Mouse (Mus musculus): ENCODE measurements around the gene Foxn2. TPM values are rescaled to one million over a fixed set of nuclear protein-coding genes. Genes with fewer than 3 reads are reported as not detected.

Gene Foxn2
- polyA plus RNA-seq, 1 experiment from 2014 or later = 8.2 TPM

- H3K27ac ChIP-seq (replicated peaks) = peak within 1 kb of the TSS; percentile 72
- peak within 1 kb of the TSS; percentile 78 for H3K4me2 ChIP-seq
- H3K9ac ChIP-seq = peak within 1 kb of the TSS; percentile 90
- no peaks in the 10 kb centered on the region for H3K9me3 ChIP-seq
- ATAC-seq (ENCODE audit: extremely low read depth, insufficient number of reproducible peaks, low FRiP score, low TSS enrichment) = peak; percentile 94
- peak within 1 kb of the TSS; percentile 79 for H3K4me3 ChIP-seq
- peaks cover 13% of the 10 kb centered on the region for H3K4me1 ChIP-seq
- WGBS = 7% methylated on average over 36 of the region's 49 CpGs
- H3K36me3 ChIP-seq = no peaks in the 10 kb centered on the region
- H3K27me3 ChIP-seq (replicated peaks) = peaks cover 8% of the 10 kb centered on the region
These were observed 89.2 kb downstream of the Foxn2 start, which contains the start of gene Ppp1r21 for GRCm38 (mm10) chr17:88529519-88530235. Ppp1r21 (plus strand) TSS chr17:88530118.

- H3K4me2 ChIP-seq = peak overlapping the region; percentile 78
- H3K4me1 ChIP-seq = peaks cover 13% of the 10 kb centered on the region
- H3K9ac ChIP-seq = peak overlapping the region; percentile 90
- H3K27me3 ChIP-seq (replicated peaks) = peaks cover 2% of the 10 kb centered on the region
- WGBS = 2% methylated on average over 14 of the region's 14 CpGs
- no peaks in the 10 kb centered on the region for H3K9me3 ChIP-seq
- H3K27ac ChIP-seq (replicated peaks) = peak overlapping the region; percentile 72
- no peaks in the 10 kb centered on the region for H3K36me3 ChIP-seq
- peak overlapping the region; percentile 79 for H3K4me3 ChIP-seq
- peak; percentile 59 for ATAC-seq (ENCODE audit: extremely low read depth, insufficient number of reproducible peaks, low FRiP score, low TSS enrichment)
These were observed 89.7 kb downstream of the Foxn2 start for GRCm38 (mm10) chr17:88530236-88530619.

GRCm38 (mm10) chr17:88530667-88531066 is 90.2 kb downstream of the Foxn2 start:
- Histone ChIP-seq H3K9ac (peak overlapping the region; percentile 90), H3K36me3 (no peaks in the 10 kb centered on the region), H3K9me3 (no peaks in the 10 kb centered on the region), H3K4me2 (peak overlapping the region; percentile 78), H3K27me3 (replicated peaks) (no peaks in the 10 kb centered on the region; the same call in 1 of the 2 replicates), H3K27ac (replicated peaks) (peak overlapping the region; percentile 72), H3K4me3 (peak overlapping the region; percentile 79), H3K4me1 (peaks cover 17% of the 10 kb centered on the region)
- 10% methylated on average over 11 of the region's 11 CpGs for WGBS
- no peak for ATAC-seq (ENCODE audit: extremely low read depth, insufficient number of reproducible peaks, low FRiP score, low TSS enrichment)

- H3K36me3 ChIP-seq = no peaks in the 10 kb centered on the region
- H3K9ac ChIP-seq = peak overlapping the region; percentile 90; the same call in 1 of the 2 replicates
- peak overlapping the region; percentile 79; the same call in 1 of the 2 replicates for H3K4me3 ChIP-seq
- 54% methylated on average over 6 of the region's 6 CpGs for WGBS
- ATAC-seq (ENCODE audit: extremely low read depth, insufficient number of reproducible peaks, low FRiP score, low TSS enrichment) = no peak
- no peaks in the 10 kb centered on the region for H3K27me3 ChIP-seq (replicated peaks)
- no peak overlapping the region for H3K27ac ChIP-seq (replicated peaks)
- H3K4me1 ChIP-seq = peaks cover 21% of the 10 kb centered on the region
- no peaks in the 10 kb centered on the region for H3K9me3 ChIP-seq
- peak overlapping the region; percentile 78 for H3K4me2 ChIP-seq
These were observed 90.7 kb downstream of the Foxn2 start for GRCm38 (mm10) chr17:88531176-88531575.

GRCm38 (mm10) chr17:88537842-88538430 is 97.4 kb downstream of the Foxn2 start:
- ATAC-seq (ENCODE audit: extremely low read depth, insufficient number of reproducible peaks, low FRiP score, low TSS enrichment) = no peak
- no peak overlapping the region for H3K4me2 ChIP-seq
- no peak overlapping the region for H3K9ac ChIP-seq
- H3K27me3 ChIP-seq (replicated peaks) = no peaks in the 10 kb centered on the region
- H3K36me3 ChIP-seq = no peaks in the 10 kb centered on the region
- peaks cover 27% of the 10 kb centered on the region for H3K4me1 ChIP-seq
- no peaks in the 10 kb centered on the region for H3K9me3 ChIP-seq
- WGBS = 76% methylated on average over 8 of the region's 8 CpGs
- H3K4me3 ChIP-seq = no peak overlapping the region
- no peak overlapping the region for H3K27ac ChIP-seq (replicated peaks)

Other genes with a start within 250 kb of the Foxn2 start
- 13.1 and 13.5 TPM in 2 replicates for gene Ppp1r21, start 89.4 kb downstream of the Foxn2 start, polyA plus RNA-seq (2015; fragmentation: Nextera tagmentation; extraction: Ambion mirVana)
- 6.4 and 6.5 TPM in 2 replicates for gene Ston1, start 157.0 kb downstream of the Foxn2 start, polyA plus RNA-seq (2015; fragmentation: Nextera tagmentation; extraction: Ambion mirVana)
- gene Gtf2a1l, start 227.9 kb downstream of the Foxn2 start, polyA plus RNA-seq (2015; fragmentation: Nextera tagmentation; extraction: Ambion mirVana) = not detected in 2 replicates

Data from heart, embryonic 13.5 days (tissue).